Mouse (Mus musculus) retina, postnatal 7 days (tissue): ENCODE measurements at regions not wholly inside any gene's neighbourhood (a gene's known extent, or its start where the extent isn't known, plus 50 kb on each side); places are given as distances from the start of the nearest gene placed in this dataset.

ENCODE experiments used
- DNase-seq: peaks from one replicate; pipeline ENCODE4 v3.0.0-alpha.2; 2012; ENCODE audit warnings: low read depth, low spot score

GRCm38 (mm10) chr5:45033146-45033545, 233.7 kb upstream of the Ldb2 start:
- DNase-seq = no peak

- DNase-seq = no peak
These were observed 228.4 kb upstream of the Ldb2 start for GRCm38 (mm10) chr5:45027876-45028275.

- DNase-seq = no peak
These were observed 225.9 kb upstream of the Ldb2 start for GRCm38 (mm10) chr5:45025383-45025782.

- no peak for DNase-seq
These were observed 208.4 kb upstream of the Ldb2 start for GRCm38 (mm10) chr5:45007930-45008329.

GRCm38 (mm10) chr5:45000996-45001395, 201.5 kb upstream of the Ldb2 start:
- DNase-seq = no peak

- no peak for DNase-seq
These were observed 199.6 kb upstream of the Ldb2 start for GRCm38 (mm10) chr5:44999032-44999431.

GRCm38 (mm10) chr5:44975456-44976195, 176.1 kb upstream of the Ldb2 start:
- DNase-seq = no peak

- DNase-seq = no peak
These were observed 143.8 kb upstream of the Ldb2 start for GRCm38 (mm10) chr5:44943023-44943921.

- DNase-seq = no peak
These were observed 143.1 kb upstream of the Ldb2 start for GRCm38 (mm10) chr5:44942575-44942974.

- DNase-seq = no peak
These were observed 126.0 kb upstream of the Ldb2 start for GRCm38 (mm10) chr5:44925476-44925875.

- DNase-seq = no peak
These were observed 122.8 kb upstream of the Ldb2 start for GRCm38 (mm10) chr5:44922129-44922775.

- no peak for DNase-seq
These were observed 118.3 kb upstream of the Ldb2 start for GRCm38 (mm10) chr5:44917816-44918213.

- no peak for DNase-seq
These were observed 117.8 kb upstream of the Ldb2 start for GRCm38 (mm10) chr5:44917173-44917815.

GRCm38 (mm10) chr5:44902541-44902940, 103.1 kb upstream of the Ldb2 start:
- no peak for DNase-seq

- no peak for DNase-seq
These were observed 87.1 kb upstream of the Ldb2 start for GRCm38 (mm10) chr5:44886566-44887070.

GRCm38 (mm10) chr5:44876946-44877345, 77.5 kb upstream of the Ldb2 start:
- DNase-seq = no peak

GRCm38 (mm10) chr5:44872243-44872642, 72.8 kb upstream of the Ldb2 start:
- no peak for DNase-seq

- no peak for DNase-seq
These were observed 64.4 kb upstream of the Ldb2 start for GRCm38 (mm10) chr5:44863887-44864286.

- DNase-seq = no peak
These were observed 63.9 kb upstream of the Ldb2 start for GRCm38 (mm10) chr5:44863349-44863748.

GRCm38 (mm10) chr5:44854189-44854588, 54.7 kb upstream of the Ldb2 start:
- DNase-seq = no peak
